Mouse (Mus musculus) frontal cortex, adult 2 months (tissue): ENCODE measurements around the gene Nxnl2. TPM values are rescaled to one million over a fixed set of nuclear protein-coding genes. Genes with fewer than 3 reads are reported as not detected.

Experiments
- DNase-seq, 2 experiments: peaks; one replicate each; pipeline ENCODE4 v3.0.0; 2022; ENCODE audit warnings: low spot score in 1 of 2; ENCODE audit errors: extremely low spot score in 1 of 2
- polyA plus RNA-seq: library from polyadenylated mRNA; depleted of rRNA; stranded (reverse); fragments of >200 nt; gene quantifications from 2 replicates; pipeline ENCODE4 v1.2.3, GENCODE M21; 2012; rRNA removed

The Nxnl2 gene
- polyA plus RNA-seq = 0.28 and 0.90 TPM in 2 replicates

- DNase-seq = peak in 1 of 2 experiments; percentile 31
Measured at GRCm38 (mm10) chr13:51170691-51171680, at the start of gene Nxnl2. Gene Nxnl2 (plus strand): TSS chr13:51171022.

DNA sequence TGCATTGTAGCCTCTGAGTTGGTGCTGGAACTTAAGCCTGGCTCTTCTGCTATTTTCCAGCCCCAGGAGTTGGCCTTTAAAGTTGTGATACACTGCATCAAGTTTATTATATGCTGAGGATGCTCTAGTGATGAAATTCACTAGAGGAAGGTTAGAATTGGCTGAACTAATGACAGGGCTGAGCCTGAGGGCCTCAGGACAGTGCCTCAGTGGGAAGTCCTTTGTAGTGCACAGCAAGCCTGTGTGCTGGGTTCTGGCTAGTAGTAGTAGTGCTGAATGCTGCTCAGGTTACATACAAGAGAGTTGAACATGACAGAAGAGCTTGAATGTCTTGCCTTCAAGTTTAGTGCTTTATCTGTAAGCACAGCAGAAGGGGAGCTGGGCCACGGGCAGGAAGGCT is 48.9 kb upstream of the Nxnl2 start:
- no peak for DNase-seq

GRCm38 (mm10) chr13:51122771-51123170 is 48.1 kb upstream of the Nxnl2 start:
- DNase-seq = no peak

DNA sequence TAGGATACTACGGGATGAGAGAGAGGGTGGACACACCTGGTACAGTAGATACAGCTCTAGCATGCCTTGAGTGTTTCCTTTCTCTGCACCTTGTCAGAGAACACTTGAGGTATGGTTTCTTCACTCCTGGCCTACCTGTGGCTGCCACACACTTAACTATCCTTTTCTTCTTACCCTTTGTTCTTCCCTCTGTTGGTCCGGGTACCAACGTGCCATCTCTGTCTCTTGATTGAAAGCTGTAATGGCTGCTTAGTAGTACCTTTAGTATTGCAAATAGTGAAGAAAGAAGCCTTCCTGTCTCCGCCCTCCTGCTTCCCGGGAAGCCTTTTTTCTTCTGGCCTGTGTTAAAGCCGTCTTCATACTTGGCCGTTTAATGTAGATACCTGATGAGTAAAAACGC is 45.5 kb upstream of the Nxnl2 start:
- DNase-seq = no peak

- no peak for DNase-seq
Measured at GRCm38 (mm10) chr13:51127906-51128305, 42.9 kb upstream of the Nxnl2 start.

DNA sequence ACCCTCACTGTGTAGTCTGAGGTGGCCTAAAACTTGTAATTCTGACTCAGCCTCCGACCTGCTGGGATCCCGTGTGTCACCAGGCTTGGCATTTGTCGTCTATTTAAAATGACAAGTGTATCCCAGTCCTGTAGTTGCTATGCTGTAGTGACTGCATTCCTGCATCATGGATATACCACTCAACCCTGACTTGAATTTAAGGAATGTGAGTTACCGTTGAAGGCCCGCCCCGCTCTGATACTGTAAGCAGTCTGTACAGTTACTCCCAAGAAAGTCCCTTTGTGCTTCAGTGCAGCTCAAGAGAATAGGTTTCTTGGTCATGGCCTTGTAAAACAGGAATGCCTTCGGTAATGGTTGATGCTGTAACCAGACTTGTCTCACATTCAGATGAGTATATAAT is 42.4 kb upstream of the Nxnl2 start:
- no peak for DNase-seq

DNA sequence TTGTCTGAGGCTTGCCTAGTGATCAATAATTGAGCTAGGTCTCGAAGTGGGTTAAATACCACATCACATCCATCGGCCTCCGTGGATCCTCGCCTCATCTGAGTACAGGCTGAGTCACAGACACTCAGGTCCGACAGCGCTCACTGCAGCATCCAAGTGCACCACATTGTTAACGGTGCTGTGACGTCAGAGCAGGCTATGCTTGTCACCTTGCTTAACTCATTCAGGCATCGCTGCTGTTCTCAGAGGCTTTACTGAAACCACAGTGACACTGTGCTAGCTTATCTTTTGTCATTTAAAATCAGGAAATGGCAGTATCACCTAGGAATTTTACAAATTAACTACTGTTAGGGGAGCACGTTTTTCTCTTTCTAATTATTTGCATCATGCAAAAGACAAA is 39.6 kb upstream of the Nxnl2 start:
- peak in 1 of 2 experiments; percentile 51 for DNase-seq

DNA sequence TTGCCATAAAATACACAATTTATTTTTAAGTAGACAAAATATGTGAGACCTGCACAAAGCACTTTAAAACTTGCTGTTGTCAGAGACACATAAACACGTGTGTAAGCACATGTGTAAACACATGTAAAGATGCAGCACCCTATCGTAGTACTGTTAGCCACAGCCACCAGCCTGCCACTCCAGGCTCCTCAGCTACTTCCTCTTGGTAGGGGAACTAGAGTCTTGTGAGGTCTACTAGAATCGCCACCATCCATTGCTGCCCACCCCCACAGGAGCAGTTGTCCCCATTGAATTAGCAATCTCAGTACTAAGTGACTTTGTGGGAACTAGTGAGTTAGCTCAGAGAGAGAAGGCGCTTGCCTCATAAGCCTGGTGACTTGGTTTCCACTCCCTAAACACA is 34.5 kb upstream of the Nxnl2 start:
- DNase-seq = no peak

- peak in 1 of 2 experiments; percentile 24 for DNase-seq
Measured at GRCm38 (mm10) chr13:51136996-51137701, 33.7 kb upstream of the Nxnl2 start.

- DNase-seq = no peak
Measured at GRCm38 (mm10) chr13:51137702-51138031, 33.2 kb upstream of the Nxnl2 start.

GRCm38 (mm10) chr13:51147106-51147505 is 23.7 kb upstream of the Nxnl2 start:
- no peak for DNase-seq

DNA sequence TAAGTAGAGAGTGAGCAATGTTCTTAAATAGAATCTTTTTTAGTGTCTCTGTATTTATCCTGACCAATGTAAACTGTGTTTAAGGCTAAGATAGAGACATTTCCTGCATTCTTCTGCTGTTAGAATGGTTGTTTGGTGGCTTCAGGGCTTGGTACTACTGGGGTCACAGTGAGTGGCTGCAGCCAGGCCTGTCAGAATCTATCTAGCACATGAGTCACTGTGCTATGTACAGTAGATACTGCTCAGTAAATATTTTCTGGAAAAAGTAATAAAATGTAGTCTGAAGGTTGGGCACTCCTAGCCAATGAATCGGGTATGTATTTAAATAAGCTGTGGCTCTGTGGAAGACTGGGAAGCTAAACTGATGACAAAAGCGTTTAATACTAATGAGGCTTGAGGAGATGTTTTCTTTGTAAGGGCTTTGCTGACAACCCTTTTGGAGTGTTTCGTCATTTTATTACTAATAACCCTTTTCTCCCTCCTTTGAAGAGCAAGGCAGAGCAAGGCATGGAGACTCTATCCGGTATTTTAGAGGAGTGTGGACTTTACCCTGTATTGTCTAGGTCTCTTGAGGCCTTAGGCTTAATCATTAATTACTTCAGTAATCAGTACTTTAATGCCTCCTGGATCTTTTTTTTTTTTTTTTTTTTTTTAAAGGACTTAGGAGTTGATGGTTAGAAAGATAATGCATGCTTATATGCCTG is 17.7 kb upstream of the Nxnl2 start:
- DNase-seq = no peak

DNA sequence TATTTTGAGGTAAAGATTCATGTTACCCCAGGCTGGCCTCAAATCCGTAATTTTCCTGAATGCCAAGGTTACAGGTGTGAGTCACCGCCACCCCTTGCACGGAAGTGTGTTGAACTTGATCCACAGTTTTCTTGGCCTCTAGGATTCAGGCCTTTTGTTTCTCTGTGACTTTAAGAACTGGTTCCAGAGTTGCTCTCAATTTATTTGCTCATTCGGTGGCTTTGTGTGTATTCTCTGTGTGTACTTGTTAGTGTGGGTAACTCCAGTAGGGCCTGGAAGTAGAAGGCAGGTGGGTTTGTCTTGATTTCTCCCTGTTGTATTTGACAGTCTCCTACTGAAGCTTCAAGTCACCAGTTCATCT is 17.2 kb upstream of the Nxnl2 start:
- DNase-seq = no peak

- no peak for DNase-seq
Measured at GRCm38 (mm10) chr13:51155178-51156013, 15.4 kb upstream of the Nxnl2 start.

DNA sequence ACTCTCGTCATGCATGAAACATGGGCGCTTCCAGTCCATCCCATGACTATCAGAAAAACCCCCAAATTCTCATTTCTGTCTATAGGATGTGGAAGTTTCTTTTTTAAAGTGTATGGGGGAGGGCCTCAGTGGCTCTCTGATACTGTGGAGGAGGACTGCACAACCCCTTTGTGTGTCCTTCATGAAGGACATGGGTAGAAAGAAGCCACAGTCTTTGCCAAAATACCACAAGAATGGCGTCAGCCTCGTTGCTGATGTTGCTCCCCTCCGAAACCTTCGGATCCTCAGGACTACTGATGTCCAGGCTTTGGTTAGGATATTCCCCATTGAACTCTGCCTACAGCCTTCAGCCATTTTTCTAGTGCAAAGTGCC is 14.8 kb upstream of the Nxnl2 start:
- no peak for DNase-seq

DNA sequence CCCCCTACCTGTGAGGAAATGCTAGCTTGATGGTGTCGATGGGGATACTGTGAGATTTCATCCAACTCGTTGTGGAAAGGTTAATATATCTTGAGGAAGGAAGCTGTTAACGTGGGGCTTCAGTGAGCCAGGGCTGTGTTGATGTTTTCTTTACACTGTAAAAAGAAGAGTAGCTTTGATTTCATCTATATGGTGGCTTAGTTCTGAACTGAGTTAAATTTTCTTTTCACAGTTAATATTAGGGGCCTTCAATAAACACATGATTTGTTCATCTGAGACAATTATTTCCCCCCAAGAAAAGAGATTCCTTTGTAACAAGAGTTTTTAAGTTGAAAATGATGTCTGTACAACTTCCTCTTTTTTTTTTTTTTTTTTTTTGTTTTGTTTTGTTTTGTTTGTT is 13.5 kb upstream of the Nxnl2 start:
- DNase-seq = no peak

- no peak for DNase-seq
Measured at GRCm38 (mm10) chr13:51161672-51162071, 9.2 kb upstream of the Nxnl2 start.

- DNase-seq = peak in 1 of 2 experiments; percentile 51
Measured at GRCm38 (mm10) chr13:51162246-51162645, 8.6 kb upstream of the Nxnl2 start.

DNA sequence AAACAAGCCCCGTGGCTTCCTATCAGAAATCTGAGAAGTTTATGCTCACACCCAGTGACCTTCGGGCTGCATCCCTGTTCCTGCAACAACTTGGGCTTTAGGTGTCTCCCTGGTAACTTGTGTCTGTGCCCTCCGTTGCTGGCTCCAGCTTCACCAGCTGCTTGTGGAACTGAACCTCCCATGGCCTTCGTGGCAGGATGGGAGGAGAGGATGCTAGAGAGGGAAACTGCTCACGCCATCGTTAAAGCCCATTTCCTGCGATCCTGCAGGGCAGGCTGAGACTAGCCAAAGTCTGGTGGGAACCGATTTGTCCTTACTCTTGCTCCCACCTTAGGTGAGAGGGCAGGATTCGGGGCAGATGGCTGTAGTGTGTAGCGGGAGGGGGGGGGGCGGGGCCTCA is 4.1 kb upstream of the Nxnl2 start:
- no peak for DNase-seq

DNA sequence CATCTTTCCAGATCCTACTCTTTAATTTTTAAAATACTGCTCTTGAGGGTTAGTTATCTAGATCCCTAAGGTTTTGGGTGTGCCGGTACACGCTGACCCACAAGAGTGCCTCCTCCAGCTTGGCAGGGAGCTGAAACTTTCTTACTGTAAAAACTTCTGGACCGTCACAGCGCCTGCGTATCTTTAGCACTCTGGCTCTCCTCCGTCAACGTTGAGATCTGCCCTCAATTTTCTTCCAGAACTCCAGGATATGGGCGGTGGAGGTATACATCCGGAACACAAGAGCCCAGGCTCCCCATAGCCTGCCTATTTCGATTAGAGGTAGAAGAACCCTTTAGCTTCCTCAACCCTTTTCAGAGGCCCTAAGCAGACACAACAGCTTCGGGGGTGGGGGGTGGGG is 607 bp upstream of the Nxnl2 start:
- no peak for DNase-seq
